Mouse (Mus musculus) erythroblast, embryonic 14.5 days (primary cell): ENCODE measurements around the gene Tmpo.

Experiments
- GATA1 ChIP-seq: IDR thresholded peaks from 2 replicates; pipeline ENCODE4 v1.6.1; 2012; ENCODE audit warnings: low read length, inconsistent platforms, mixed read lengths
- TAL1 ChIP-seq: IDR thresholded peaks from 3 replicates; pipeline ENCODE4 v1.6.1; 2012; ENCODE audit warnings: low read length, inconsistent platforms, mixed read lengths

DNA sequence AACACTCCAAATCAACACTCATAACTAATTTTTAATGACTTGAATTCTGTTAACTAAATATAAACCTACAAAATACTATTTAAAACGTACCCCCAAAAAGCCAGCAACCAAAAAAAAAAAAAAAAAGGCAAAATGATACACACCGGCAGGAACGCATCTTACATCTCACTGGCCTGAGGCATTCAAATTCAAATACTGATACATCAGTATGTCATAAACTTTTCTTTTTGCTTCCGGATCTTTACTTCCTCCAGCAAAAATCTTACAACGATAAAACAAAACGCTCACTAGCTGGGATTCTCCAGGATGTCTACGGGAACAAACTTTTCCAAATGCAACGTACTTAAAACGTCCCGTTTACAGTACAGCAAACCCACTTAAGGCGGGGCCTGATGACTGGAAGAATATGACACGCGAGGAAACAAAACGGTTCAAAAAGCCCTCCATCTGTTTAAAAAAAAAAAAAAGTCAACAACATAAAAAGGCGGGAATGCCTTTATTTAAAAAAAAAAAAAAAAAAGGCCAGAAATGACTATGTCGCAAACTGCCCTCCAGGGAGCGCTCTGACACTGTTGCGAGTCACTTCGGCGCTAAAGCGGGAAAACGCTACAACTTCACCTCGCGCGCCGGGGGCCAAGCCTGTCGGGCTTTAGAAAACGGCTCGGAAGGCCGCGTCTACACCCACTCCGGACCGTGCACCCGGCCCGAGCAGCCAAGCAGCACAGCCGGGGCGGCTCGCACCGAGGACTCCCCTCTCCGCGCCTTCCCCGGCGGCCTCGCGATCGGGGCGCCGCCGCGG, 10.8 kb downstream of the Tmpo start:
- TF ChIP-seq GATA1: no peak
- no peak for TF ChIP-seq TAL1
